In genomic region chr6:31567200-31567599, GRCm38 (mm10) we compare ENCODE assay signal across 27 mouse cellular contexts. TPM values are rescaled to one million over a fixed set of nuclear protein-coding genes. Genes with fewer than 3 reads are reported as not detected.
DNase-seq lines count a peak whose midpoint lies in the region; ATAC-seq lines count a peak whose summit lies in the region.
"Had no signal": no experiment of that assay in that cellular context is flagged by ENCODE, and none has a peak within 500 bp of the region (broad histone marks: within the 10 kb centered on the region; RNA-seq: fewer than 3 reads in every experiment).

No protein-coding gene starts in this region.

- no peaks in the 10 kb centered on the region for H3K36me3 ChIP-seq in megakaryocyte, embryonic 14.5 days (replicated peaks; ENCODE audit: low read length)
- H3K36me3 ChIP-seq: embryonic facial prominence, embryonic 10.5 days; embryonic facial prominence, embryonic 13.5 days; hindbrain, embryonic 12.5 days; hindbrain, embryonic 15.5 days had no signal

- no peak for DNase-seq in frontal cortex, postnatal 25 days (ENCODE audit: low spot score in 2 of 2)
- peak; percentile 36 for DNase-seq in right cerebral cortex, adult 18-20 months
- no peak for DNase-seq in right cerebral cortex, postnatal 4 days
- peak; percentile 54 for DNase-seq in brain, adult 2 months (ENCODE audit: low read depth, low spot score)
- no peak for DNase-seq in embryo, embryonic 10 days (ENCODE audit: low spot score)
- DNase-seq: adrenal gland, postnatal 10 days; adrenal gland, postnatal 36 days; B cell, adult 2 months; cerebellum, adult 11 months; cerebellum, adult 2 months; cerebellum, adult 9-11 months; cerebellum, postnatal 25 days; embryo, embryonic 11 days; gastrocnemius, adult 2 months; gastrocnemius, postnatal 14 days; heart, adult 11 months had no signal

- no peaks in the 10 kb centered on the region for H3K9me3 ChIP-seq in megakaryocyte, embryonic 14.5 days
- H3K9me3 ChIP-seq: embryonic facial prominence, embryonic 10.5 days; embryonic facial prominence, embryonic 13.5 days; G1E; hindbrain, embryonic 12.5 days; hindbrain, embryonic 15.5 days had no signal

- peaks cover 75% of the 10 kb centered on the region for H3K4me1 ChIP-seq in megakaryocyte, embryonic 14.5 days

- ATAC-seq in frontal cortex, adult (ENCODE audit: low TSS enrichment), result peak; percentile 51
- no peak for ATAC-seq in megakaryocyte, adult 5-6 weeks (ENCODE audit: poor library complexity, severe bottlenecking)
- ATAC-seq: forebrain, embryonic 14.5 days; Patski had no signal

- H3K4me3 ChIP-seq in megakaryocyte, embryonic 14.5 days (replicated peaks), result peak overlapping the region; percentile 16
- H3K4me3 ChIP-seq: embryonic facial prominence, embryonic 10.5 days; embryonic facial prominence, embryonic 13.5 days; gastrocnemius, adult 2 months; hindbrain, embryonic 12.5 days; hindbrain, embryonic 15.5 days had no signal

- no peaks in the 10 kb centered on the region for H3K27me3 ChIP-seq in megakaryocyte, embryonic 14.5 days (replicated peaks)
- H3K27me3 ChIP-seq: hindbrain, embryonic 15.5 days; Patski had no signal

RNA-seq across cellular contexts. Expression of gene Podxl, which starts 3.4 kb away (rescaled TPM):
- polyA plus RNA-seq in megakaryocyte, embryonic 14.5 days (2012; ENCODE audit: insufficient read depth, low replicate concordance), result 27.7 and 50.7 TPM in 2 replicates
- not detected in 2 replicates for total RNA-seq in megakaryocyte, adult 5-6 weeks (2015)
- not detected in 2 replicates for total RNA-seq in megakaryocyte, adult 5-6 weeks (2017)
- total RNA-seq: CH12.LX had no signal

Comparison
In these comparisons a context has a peak if more than half of its experiments do, and no peak if none do; other contexts are left out.
1. DNase-seq: peak in right cerebral cortex, adult 18-20 months (single experiment) and brain, adult 2 months (single experiment); none in frontal cortex, postnatal 25 days (0 of 2), right cerebral cortex, postnatal 4 days (single experiment) and embryo, embryonic 10 days (single experiment).